Mouse (Mus musculus) spleen, adult 2 months (tissue): ENCODE data around the gene Apobec1.

Experiments
- CTCF ChIP-seq: fragments of 200-500 bp; IDR thresholded peaks from 2 replicates; pipeline ENCODE4 v1.5.1; 2011; ENCODE audit warnings: mild to moderate bottlenecking, inconsistent platforms; ENCODE audit not compliant: insufficient read depth, insufficient read length, insufficient replicate concordance; ENCODE audit errors: extremely low read depth
- POLR2A ChIP-seq: fragments of 200-500 bp; IDR thresholded peaks from 2 replicates; pipeline ENCODE4 v1.6.1; 2011; ENCODE audit warnings: low read depth, low read length, inconsistent platforms

GRCm38 (mm10) chr6:122625156-122625555 lies 22.9 kb upstream of the Apobec1 start:
- TF ChIP-seq CTCF (no peak), POLR2A (no peak)
